Mouse (Mus musculus): ENCODE measurements around the gene Cep290.

DNA sequence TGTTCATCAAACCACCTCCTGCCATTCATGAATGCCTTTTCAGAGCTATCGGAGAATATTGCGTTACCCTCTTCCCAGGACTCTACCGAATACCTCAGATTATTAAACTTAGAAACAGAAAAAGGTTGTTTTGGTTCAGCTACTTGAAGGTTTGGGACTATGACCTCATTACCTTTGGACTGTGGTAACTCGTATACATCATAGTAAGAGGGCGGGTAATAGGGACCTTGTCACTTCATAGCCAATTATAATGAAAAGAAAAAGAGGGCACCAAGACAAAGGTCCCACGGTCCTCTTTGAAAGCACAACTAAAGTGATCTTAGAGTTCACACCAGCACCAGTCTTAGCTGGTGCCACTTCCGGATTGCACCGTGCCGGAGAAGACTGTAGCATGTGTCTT, 35.0 kb downstream of the Cep290 start:
- no peak for TF ChIP-seq CTCF (IDR thresholded peaks at IDR 0.05; ENCODE audit: insufficient read depth, low read depth, low read length)
- no peak for TF ChIP-seq POLR2A (IDR thresholded peaks at IDR 0.05; ENCODE audit: insufficient read depth, low read depth, low read length)

Measured in olfactory bulb, adult 2 months (tissue).